Mouse (Mus musculus) frontal cortex, adult 2 months (tissue): ENCODE results near the gene Rin2. TPM values are rescaled to one million over a fixed set of nuclear protein-coding genes. Genes with fewer than 3 reads are reported as not detected.
"Not testable (repeated sequence)": the region's sequence is repeated elsewhere in the genome, so short reads cannot be mapped to it uniquely, and the experiment has no call there.

Source experiments
- DNase-seq, 2 experiments: peaks; one replicate each; pipeline ENCODE4 v3.0.0; 2022; ENCODE audit warnings: low spot score in 1 of 2; ENCODE audit errors: extremely low spot score in 1 of 2
- polyA plus RNA-seq: library from polyadenylated mRNA; depleted of rRNA; stranded (reverse); fragments of >200 nt; gene quantifications from 2 replicates; pipeline ENCODE4 v1.2.3, GENCODE M21; 2012

Gene Rin2
- polyA plus RNA-seq, 1 experiment: 18.5 TPM

GRCm38 (mm10) chr2:145882398-145882797, 207.4 kb downstream of the Rin2 start:
- no peak for DNase-seq

- no peak for DNase-seq
Observed at GRCm38 (mm10) chr2:145884036-145884912, 209.3 kb downstream of the Rin2 start.

- DNase-seq: peak in 1 of 2 experiments; percentile 67
Observed at GRCm38 (mm10) chr2:145884913-145885785, 210.1 kb downstream of the Rin2 start.

GRCm38 (mm10) chr2:145887937-145888765, 213.1 kb downstream of the Rin2 start:
- peak; percentile 75 to 87 for DNase-seq

GRCm38 (mm10) chr2:145888766-145889480, 213.9 kb downstream of the Rin2 start:
- no peak for DNase-seq

GRCm38 (mm10) chr2:145890571-145890970, 215.6 kb downstream of the Rin2 start:
- DNase-seq: peak in 1 of 2 experiments; percentile 52

GRCm38 (mm10) chr2:145893756-145894155, 218.7 kb downstream of the Rin2 start:
- DNase-seq: no peak

- no peak for DNase-seq
Observed at GRCm38 (mm10) chr2:145898106-145898505, 223.1 kb downstream of the Rin2 start.

GRCm38 (mm10) chr2:145900318-145900717, 225.3 kb downstream of the Rin2 start:
- DNase-seq: not testable (repeated sequence)

- DNase-seq: no peak
Observed at GRCm38 (mm10) chr2:145901861-145902260, 226.8 kb downstream of the Rin2 start, which contains the start of gene Naa20. Gene Naa20, plus strand, starts transcription at chr2:145902099.

- peak; percentile 83 to 93 for DNase-seq
Observed at GRCm38 (mm10) chr2:145903061-145903901, 228.3 kb downstream of the Rin2 start.

- no peak for DNase-seq
Observed at GRCm38 (mm10) chr2:145903983-145904616, 229.1 kb downstream of the Rin2 start.

- no peak for DNase-seq
Observed at GRCm38 (mm10) chr2:145905156-145905555, 230.1 kb downstream of the Rin2 start.

GRCm38 (mm10) chr2:145905884-145906283, 230.9 kb downstream of the Rin2 start:
- not testable (repeated sequence) for DNase-seq

GRCm38 (mm10) chr2:145920941-145921650, 246.1 kb downstream of the Rin2 start:
- no peak for DNase-seq

- peak; percentile 90 to 95 for DNase-seq
Observed at GRCm38 (mm10) chr2:145934339-145935231, 259.6 kb downstream of the Rin2 start, which contains the start of the genes Cfap61 and Crnkl1. Gene Cfap61, plus strand, starts transcription at chr2:145934784. Gene Crnkl1, minus strand, starts transcription at chr2:145935014.
